27 mouse cellular contexts compared by ENCODE assay signal in the genomic region with DNA sequence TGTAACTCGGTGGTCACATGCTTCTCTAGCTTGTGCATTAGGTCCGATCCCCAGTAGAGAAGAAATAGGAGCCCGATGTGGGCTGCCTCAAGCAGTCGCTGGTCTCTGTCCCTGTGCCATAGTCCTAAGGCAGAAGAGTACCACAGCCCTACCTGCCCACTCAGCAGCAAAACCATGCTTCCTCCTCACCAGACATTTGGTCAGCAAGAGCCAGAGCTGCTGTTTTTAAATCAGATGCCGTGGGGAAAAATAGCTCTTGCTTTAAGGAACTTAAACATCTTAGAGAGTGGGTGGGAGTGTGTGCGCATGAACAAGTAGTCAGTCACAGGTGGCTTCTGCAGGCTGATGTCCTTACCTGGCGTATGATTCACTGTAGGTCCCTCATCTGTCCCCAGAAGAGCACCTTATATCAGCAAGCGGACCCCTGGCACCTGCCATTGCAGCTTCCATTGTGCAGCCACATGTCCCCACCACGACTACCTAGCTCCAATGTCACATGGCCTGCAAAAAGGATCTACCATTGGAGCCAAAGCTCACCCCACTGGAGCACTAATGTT. TPM values are rescaled to one million over a fixed set of nuclear protein-coding genes. Genes with fewer than 3 reads are reported as not detected.
DNase-seq lines count a peak whose midpoint lies in the region; ATAC-seq and TF ChIP-seq lines count a peak whose summit lies in the region.
"Had no signal": no experiment of that assay in that cellular context is flagged by ENCODE, and none has a peak within 500 bp of the region (broad histone marks: within the 10 kb centered on the region; RNA-seq: fewer than 3 reads in every experiment).

No protein-coding gene starts in this region.

- ATAC-seq in heart, embryonic 11.5 days (replicated peaks; ENCODE audit: insufficient number of reproducible peaks, low FRiP score, low TSS enrichment), result no peak
- ATAC-seq: forebrain, embryonic 16.5 days; hindbrain, embryonic 16.5 days; intestine, postnatal 0 days; midbrain, embryonic 16.5 days; Patski had no signal

- WGBS in heart, embryonic 11.5 days (ENCODE audit: insufficient replicate concordance), result 87% methylated on average over 9 of the region's 9 CpGs
- 87% methylated on average over 9 of the region's 9 CpGs for WGBS in lung, adult 2 months
- WGBS in macrophage (ENCODE audit: missing documents), result 74% methylated on average over 9 of the region's 9 CpGs

- TF ChIP-seq POLR2A in lung, adult 2 months (IDR thresholded peaks at IDR 0.05; ENCODE audit: borderline replicate concordance, extremely low read depth, low read depth, low read length), result no peak

- TF ChIP-seq CTCF in lung, adult 2 months (IDR thresholded peaks at IDR 0.05; ENCODE audit: insufficient read depth, low read length), result no peak

- peaks cover 31% of the 10 kb centered on the region for H3K4me1 ChIP-seq in heart, embryonic 11.5 days (ENCODE audit: control insufficient read depth, insufficient read depth, low read length)
- peaks cover 8% of the 10 kb centered on the region; the same call in 1 of the 2 replicates for H3K4me1 ChIP-seq in lung, adult 2 months (ENCODE audit: control insufficient read depth, insufficient read depth, low read length)

- no peak overlapping the region for H3K9ac ChIP-seq in heart, embryonic 11.5 days (ENCODE audit: low read depth, low read length)
- H3K9ac ChIP-seq: heart, embryonic 15.5 days; lung, embryonic 15.5 days had no signal

- no peak overlapping the region for H3K4me2 ChIP-seq in heart, embryonic 11.5 days
- H3K4me2 ChIP-seq: heart, embryonic 15.5 days; liver, embryonic 11.5 days; lung, embryonic 15.5 days had no signal

- H3K4me3 ChIP-seq in heart, embryonic 11.5 days (ENCODE audit: low read depth, low read length), result no peak overlapping the region
- H3K4me3 ChIP-seq in lung, adult 2 months (replicated peaks; ENCODE audit: extremely low read depth, low read depth, low read length), result no peak overlapping the region
- H3K4me3 ChIP-seq in macrophage (ENCODE audit: inconsistent target), result no peak overlapping the region
- H3K4me3 ChIP-seq: embryonic facial prominence, embryonic 10.5 days; heart, embryonic 15.5 days; hindbrain, embryonic 10.5 days; lung, embryonic 15.5 days had no signal

- DNase-seq in heart, adult 9 months (ENCODE audit: low spot score in 2 of 2), result no peak
- peak; percentile 88 for DNase-seq in layer of hippocampus, adult 9-11 months
- DNase-seq in layer of hippocampus, postnatal 36 days, result no peak
- DNase-seq in lung, adult 2 months, result peak; percentile 2
- DNase-seq in lung, postnatal 10 days, result no peak
- DNase-seq: adrenal gland, postnatal 36 days; B cell, adult 2 months; cerebellum, adult 11-12 months; cerebellum, postnatal 10 days; gastrocnemius, postnatal 36 days; kidney, postnatal 36 days; lung, postnatal 4 days; spleen, adult 18-20 months had no signal

- peaks cover 7% of the 10 kb centered on the region for H3K36me3 ChIP-seq in heart, embryonic 11.5 days (ENCODE audit: control insufficient read depth, insufficient read depth, low read length)
- H3K36me3 ChIP-seq in macrophage (ENCODE audit: inconsistent target), result no peaks in the 10 kb centered on the region
- H3K36me3 ChIP-seq: heart, embryonic 15.5 days; lung, embryonic 15.5 days had no signal

- peak overlapping the region; percentile 35; the same call in 1 of the 2 replicates for H3K27ac ChIP-seq in heart, embryonic 11.5 days (ENCODE audit: low read depth, low read length)
- peak overlapping the region; percentile 1; the same call in 1 of the 2 replicates for H3K27ac ChIP-seq in macrophage
- H3K27ac ChIP-seq: embryonic facial prominence, embryonic 10.5 days; hindbrain, embryonic 10.5 days; lung, embryonic 15.5 days had no signal

- no peaks in the 10 kb centered on the region for H3K27me3 ChIP-seq in heart, embryonic 11.5 days (ENCODE audit: control insufficient read depth, insufficient read depth, low read length)
- H3K27me3 ChIP-seq: CH12.LX; heart, embryonic 15.5 days; lung, embryonic 15.5 days; Patski had no signal

- H3K9me3 ChIP-seq in heart, embryonic 11.5 days (replicated peaks; ENCODE audit: control insufficient read depth, low read length), result no peaks in the 10 kb centered on the region
- H3K9me3 ChIP-seq: G1E; heart, embryonic 15.5 days; lung, embryonic 15.5 days had no signal

- H3K79me2 ChIP-seq in macrophage (ENCODE audit: inconsistent target), result peaks cover 22% of the 10 kb centered on the region; the same call in 1 of the 2 replicates

RNA-seq across cellular contexts. Expression of gene Qk, which starts 9.0 kb away (rescaled TPM):
- 52.6 and 60.6 TPM in 2 replicates for polyA plus RNA-seq in heart, embryonic 11.5 days (2014; fragmentation: Nextera tagmentation; extraction: Ambion mirVana)
- 100 to 1,000 TPM; 367 to 426 TPM for total RNA-seq in layer of hippocampus, postnatal 36 days (2021)
- 381 and 394 TPM in 2 replicates for polyA plus RNA-seq in lung, adult 2 months (2012; rRNA removed)
- total RNA-seq in macrophage (2018; cell fraction: chromatin; rRNA removed), result 100 to 1,000 TPM in 24 of 26 experiments, 10 to 100 TPM in 2; 75.0 to 266 (median 162) TPM
- 100 to 1,000 TPM; 125 to 281 (median 187) TPM for total RNA-seq in macrophage (2018; cell fraction: cytosol; rRNA removed)
- 100 to 1,000 TPM; 133 to 383 (median 214) TPM for total RNA-seq in macrophage (2018; cell fraction: nucleus; rRNA removed)
- 115 to 166 TPM (median 122 TPM) in 3 replicates for polyA plus RNA-seq in macrophage (2018)

Comparison
In these comparisons a context has a peak if more than half of its experiments do, and no peak if none do; other contexts are left out.
1. DNase-seq: peak in layer of hippocampus, adult 9-11 months (single experiment) and lung, adult 2 months (single experiment); none in heart, adult 9 months (0 of 2), layer of hippocampus, postnatal 36 days (0 of 2) and lung, postnatal 10 days (single experiment).